Mouse (Mus musculus) heart, postnatal 0 days (tissue): ENCODE results near the gene Pnpla6.

Experiments
- CTCF ChIP-seq: IDR thresholded peaks from 2 replicates; pipeline ENCODE4 v1.5.1; 2016; ENCODE audit warnings: antibody characterized with exemption, control low read depth, low read depth
- EP300 ChIP-seq: IDR thresholded peaks from 2 replicates; pipeline ENCODE4 v1.6.1; 2016; ENCODE audit warnings: antibody characterized with exemption, low read depth

- no peak for TF ChIP-seq CTCF
- no peak for TF ChIP-seq EP300
Observed at GRCm38 (mm10) chr8:3468838-3469237, 46.3 kb upstream of the Pnpla6 start.
